Mouse (Mus musculus) testis, adult 2 months (tissue): ENCODE results near the gene Rnf5. TPM values are rescaled to one million over a fixed set of nuclear protein-coding genes. Genes with fewer than 3 reads are reported as not detected.
A peak's percentile ranks its signal among the peaks of the same experiment; 100 is the strongest.

Source experiments
- H3K27ac ChIP-seq: fragments of 200-500 bp; 2 replicates; pipeline ENCODE4 v1.5.1; 2012; ENCODE audit warnings: low read depth, low read length; ENCODE audit not compliant: control insufficient read depth, insufficient read depth
- H3K27me3 ChIP-seq: fragments of 200-500 bp; 2 replicates; pipeline ENCODE4 v1.6.1; 2012; ENCODE audit warnings: mild to moderate bottlenecking, low read length, moderate library complexity; ENCODE audit not compliant: control insufficient read depth, insufficient read depth
- H3K36me3 ChIP-seq: fragments of 200-500 bp; 2 replicates; pipeline ENCODE4 v1.6.1; 2012; ENCODE audit warnings: mild to moderate bottlenecking, low read length; ENCODE audit not compliant: control insufficient read depth, insufficient read depth
- H3K4me1 ChIP-seq: fragments of 200-500 bp; 2 replicates; pipeline ENCODE4 v1.6.1; 2012; ENCODE audit warnings: low read length; ENCODE audit not compliant: control insufficient read depth, insufficient read depth
- H3K4me3 ChIP-seq: fragments of 200-500 bp; 2 replicates; pipeline ENCODE4 v1.5.1; 2012; ENCODE audit warnings: low read depth, mild to moderate bottlenecking, low read length, moderate library complexity, mixed read lengths; ENCODE audit not compliant: control insufficient read depth
- CTCF ChIP-seq: fragments of 200-500 bp; IDR thresholded peaks from 2 replicates; pipeline ENCODE4 v1.5.1; 2012; ENCODE audit warnings: low read depth, mild to moderate bottlenecking, inconsistent platforms, low read length, moderate library complexity; ENCODE audit not compliant: control insufficient read depth, insufficient read depth, insufficient replicate concordance
- POLR2A ChIP-seq: fragments of 200-500 bp; IDR thresholded peaks from 2 replicates; pipeline ENCODE4 v1.6.1; 2012; ENCODE audit warnings: low read depth, mild to moderate bottlenecking, inconsistent platforms, low read length, moderate library complexity; ENCODE audit not compliant: control insufficient read depth
- polyA plus RNA-seq: library from polyadenylated mRNA; depleted of rRNA; stranded (reverse); fragments of >200 nt; gene quantifications from 2 replicates; pipeline ENCODE4 v1.2.3, GENCODE M21; 2012

Rnf5 gene
- polyA plus RNA-seq, 1 experiment = 63.4 TPM

GRCm38 (mm10) chr17:34648141-34648890 is 44.8 kb upstream of the Rnf5 start:
- no peaks in the 10 kb centered on the region for H3K27me3 ChIP-seq
- H3K36me3 ChIP-seq = peaks cover 13% of the 10 kb centered on the region
- TF ChIP-seq CTCF (no peak), POLR2A (no peak)
- H3K4me3 ChIP-seq = no peak overlapping the region; the same call in 1 of the 2 replicates
- H3K27ac ChIP-seq = no peak overlapping the region
- peaks cover 21% of the 10 kb centered on the region for H3K4me1 ChIP-seq

GRCm38 (mm10) chr17:34646906-34647787 is 43.7 kb upstream of the Rnf5 start, which contains the start of gene Atf6b:
Atf6b (plus strand) TSS chr17:34647146.
- TF ChIP-seq CTCF (no peak), POLR2A (peak; percentile 25; the same call in 1 of the 2 replicates)

GRCm38 (mm10) chr17:34645831-34646511 is 42.5 kb upstream of the Rnf5 start:
- H3K4me1 ChIP-seq = peaks cover 21% of the 10 kb centered on the region
- H3K4me3 ChIP-seq = peak overlapping the region; percentile 95
- peaks cover 3% of the 10 kb centered on the region for H3K36me3 ChIP-seq
- no peak for TF ChIP-seq CTCF
- TF ChIP-seq POLR2A = no peak
- H3K27ac ChIP-seq = no peak overlapping the region
- H3K27me3 ChIP-seq = no peaks in the 10 kb centered on the region

More at GRCm38 (mm10) chr17:34646906-34647787, 43.7 kb upstream of the Rnf5 start, which contains the start of gene Atf6b:
- Histone ChIP-seq H3K4me3 (peak within 1 kb of the TSS; percentile 95), H3K36me3 (peaks cover 7% of the 10 kb centered on the region), H3K4me1 (peaks cover 21% of the 10 kb centered on the region), H3K27me3 (no peaks in the 10 kb centered on the region), H3K27ac (peak within 1 kb of the TSS; percentile 79)

DNA sequence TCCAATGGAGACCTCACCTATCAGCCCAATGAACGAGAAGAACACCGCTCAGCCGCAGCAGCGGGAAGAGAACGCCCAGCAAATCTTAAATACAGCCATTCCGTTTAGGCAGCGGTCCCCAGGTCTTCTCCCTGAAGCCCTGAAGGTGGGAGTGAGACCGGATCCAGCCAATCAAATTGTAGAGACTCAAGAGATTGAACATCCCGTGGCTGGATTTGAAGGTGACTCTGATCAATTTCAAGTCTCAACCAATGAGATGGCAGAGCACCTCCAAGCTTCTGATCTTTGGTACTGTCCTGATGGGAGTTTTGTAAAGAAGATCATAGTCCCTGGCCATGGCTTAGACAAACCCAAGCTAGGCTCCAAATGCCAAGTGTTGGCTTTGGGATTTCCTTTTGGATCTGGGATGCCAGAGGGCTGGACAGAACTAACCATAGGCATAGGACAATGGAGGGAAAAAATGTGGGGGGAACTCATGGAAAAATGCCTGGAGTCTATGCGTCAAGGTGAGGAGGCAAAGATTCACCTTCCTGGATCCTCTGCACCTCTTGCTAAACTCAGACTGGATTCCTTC is 41.9 kb upstream of the Rnf5 start:
- H3K4me3 ChIP-seq = peak overlapping the region; percentile 95
- peaks cover 21% of the 10 kb centered on the region for H3K4me1 ChIP-seq
- H3K36me3 ChIP-seq = no peaks in the 10 kb centered on the region; the same call in 1 of the 2 replicates
- no peaks in the 10 kb centered on the region for H3K27me3 ChIP-seq
- H3K27ac ChIP-seq = peak overlapping the region; percentile 63
- no peak for TF ChIP-seq POLR2A

- peak within 1 kb of the TSS; percentile 95 for H3K4me3 ChIP-seq
- peak; percentile 85 for TF ChIP-seq POLR2A
- TF ChIP-seq CTCF = no peak
- H3K27ac ChIP-seq = peak within 1 kb of the TSS; percentile 72
- no peaks in the 10 kb centered on the region for H3K27me3 ChIP-seq
- H3K4me1 ChIP-seq = peaks cover 21% of the 10 kb centered on the region
- H3K36me3 ChIP-seq = no peaks in the 10 kb centered on the region
These were observed 41.1 kb upstream of the Rnf5 start, which contains the start of gene Fkbpl for GRCm38 (mm10) chr17:34644608-34645007. Fkbpl (plus strand) TSS chr17:34644764.

GRCm38 (mm10) chr17:34643944-34644343 is 40.5 kb upstream of the Rnf5 start:
- H3K27ac ChIP-seq = peak overlapping the region; percentile 72
- peaks cover 21% of the 10 kb centered on the region for H3K4me1 ChIP-seq
- H3K27me3 ChIP-seq = no peaks in the 10 kb centered on the region
- TF ChIP-seq CTCF (no peak), POLR2A (no peak; the same call in 1 of the 2 replicates)
- peak overlapping the region; percentile 95 for H3K4me3 ChIP-seq
- no peaks in the 10 kb centered on the region for H3K36me3 ChIP-seq
